Mouse (Mus musculus) heart, adult 9 months (tissue): Measurements from ENCODE around the gene Ebp.

Experiments
- DNase-seq, 2 experiments: peaks; one replicate each; pipeline ENCODE4 v3.0.0; 2022; ENCODE audit warnings: low spot score in 2 of 2

Ebp gene

DNA sequence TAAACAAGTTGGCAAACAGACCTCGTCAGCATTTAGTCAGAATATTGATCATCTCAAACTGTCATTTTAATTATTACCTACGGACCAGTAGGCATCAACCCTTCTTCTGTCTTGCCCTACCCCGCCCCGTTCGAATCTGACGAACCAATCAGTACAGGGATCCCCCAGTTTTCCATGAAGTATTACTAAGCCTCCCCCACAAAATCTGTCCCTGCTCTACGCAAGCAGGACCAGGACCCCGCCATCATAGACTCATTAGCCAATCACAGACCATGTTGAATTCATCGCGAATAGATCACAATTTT, at the start of gene Ebp:
Gene Ebp, minus strand, starts transcription at position 94 of the 305 bp plus-strand sequence.
- DNase-seq: peak in 1 of 2 experiments; percentile 2

- DNase-seq: no peak
These were observed 45.6 kb upstream of the Ebp start for GRCm38 (mm10) chrX:8238804-8239395.

GRCm38 (mm10) chrX:8236704-8237103, 43.4 kb upstream of the Ebp start:
- no peak for DNase-seq

- DNase-seq: no peak
These were observed 40.3 kb upstream of the Ebp start for GRCm38 (mm10) chrX:8233602-8234001.

DNA sequence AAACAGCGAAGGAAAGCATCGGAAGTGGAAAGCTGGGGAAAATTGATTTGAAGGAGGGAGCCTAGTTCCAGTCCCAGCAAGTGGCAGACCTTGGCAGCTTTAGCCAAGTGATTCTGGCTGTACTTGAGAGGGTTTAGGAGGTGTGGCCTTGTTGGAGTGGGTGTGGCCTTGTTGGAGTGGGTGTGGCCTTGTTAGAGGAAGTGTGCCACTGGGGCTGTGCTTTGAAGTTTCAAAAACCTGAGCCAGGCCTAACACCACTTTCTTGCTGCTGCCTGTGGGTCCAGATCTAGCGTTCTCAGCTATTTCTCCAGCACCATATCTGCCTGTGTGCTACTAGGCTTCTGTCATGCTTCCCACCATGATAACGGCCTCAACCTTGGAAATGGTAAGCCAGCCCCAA, 37.0 kb upstream of the Ebp start:
- no peak for DNase-seq

- DNase-seq: no peak
These were observed 30.2 kb upstream of the Ebp start for GRCm38 (mm10) chrX:8223473-8223872.

DNA sequence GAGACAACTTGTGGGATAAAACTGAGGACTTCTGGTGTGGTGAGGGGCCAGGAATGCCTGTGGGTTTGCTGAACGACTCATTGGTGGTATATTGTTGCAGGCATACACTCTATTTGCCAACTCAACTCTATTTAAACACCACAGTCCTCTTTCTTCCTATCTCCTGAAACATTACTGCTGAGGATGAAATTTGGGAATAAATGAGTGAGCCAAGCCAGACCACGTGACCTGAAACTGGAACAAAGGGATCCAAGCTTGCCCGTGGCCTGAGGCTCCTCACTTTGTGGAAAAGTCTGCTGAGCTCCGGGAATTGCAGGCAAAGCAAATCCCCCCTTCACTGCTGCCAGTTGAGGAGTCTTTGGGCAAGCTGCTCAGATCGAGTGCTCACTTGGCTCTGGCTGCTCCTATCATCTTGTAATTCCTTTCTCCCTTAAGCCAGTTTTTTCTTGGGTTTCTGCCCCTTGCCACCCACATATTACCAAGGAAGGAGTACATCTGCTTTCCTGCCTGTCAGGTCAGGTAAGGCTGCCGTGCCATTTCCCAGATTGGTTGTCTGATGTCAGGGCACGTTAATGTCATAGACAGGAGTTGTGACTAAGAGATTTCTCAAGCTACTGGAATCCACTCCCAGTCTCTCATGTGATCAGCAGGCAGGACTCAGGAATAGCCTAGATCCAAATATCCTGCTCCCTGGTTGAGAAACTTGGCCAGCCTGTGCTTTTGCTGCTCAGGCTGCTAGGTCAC, 29.5 kb upstream of the Ebp start:
- peak; percentile 1 to 15 for DNase-seq

GRCm38 (mm10) chrX:8222296-8222677, 29.0 kb upstream of the Ebp start:
- DNase-seq: no peak

GRCm38 (mm10) chrX:8219651-8220050, 26.3 kb upstream of the Ebp start:
- no peak for DNase-seq

DNA sequence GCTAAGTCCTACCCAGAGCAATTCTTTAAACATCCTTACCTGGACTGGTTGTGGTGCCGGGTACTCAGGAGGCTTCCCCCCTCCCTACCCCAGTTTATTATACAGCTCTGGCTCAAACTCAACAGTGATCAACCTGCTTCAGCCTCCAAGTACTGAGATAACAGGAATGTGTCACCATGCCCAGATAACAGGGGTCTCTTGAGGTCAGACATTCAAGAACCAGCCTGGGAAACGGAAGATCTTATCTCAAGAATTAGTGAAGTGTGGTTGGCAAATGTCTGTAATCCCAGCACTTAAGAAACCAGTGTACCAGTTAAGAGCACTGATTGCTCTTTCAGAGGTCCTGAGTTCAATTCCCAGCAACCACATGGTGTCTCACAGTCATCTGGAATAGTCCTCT, 24.8 kb upstream of the Ebp start:
- no peak for DNase-seq

DNA sequence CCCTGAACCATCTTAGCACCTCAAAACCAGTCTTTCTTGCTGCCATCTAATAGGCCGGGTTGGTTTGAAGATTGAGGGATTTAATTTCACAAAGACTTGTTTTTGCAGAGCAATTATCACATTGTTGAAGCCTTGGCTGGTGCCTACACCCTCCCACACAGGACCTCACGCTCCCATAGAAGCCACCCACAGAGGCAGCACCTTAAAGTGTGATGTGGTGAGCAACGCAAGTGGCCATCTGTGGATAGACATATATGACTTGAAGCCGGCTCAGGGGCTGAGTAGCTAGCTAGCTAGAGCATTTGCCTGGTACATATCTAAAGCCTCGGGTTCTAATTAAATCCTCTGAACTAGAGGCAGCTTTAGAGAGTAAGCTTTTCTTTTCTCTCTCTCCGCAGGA, 24.1 kb upstream of the Ebp start:
- no peak for DNase-seq

GRCm38 (mm10) chrX:8211490-8212207, 18.3 kb upstream of the Ebp start:
- DNase-seq: no peak

- DNase-seq: no peak
These were observed 16.4 kb upstream of the Ebp start for GRCm38 (mm10) chrX:8209720-8210119.

GRCm38 (mm10) chrX:8207224-8207623, 13.9 kb upstream of the Ebp start:
- no peak for DNase-seq

- DNase-seq: no peak
These were observed 13.4 kb upstream of the Ebp start for GRCm38 (mm10) chrX:8206694-8207197.

- peak; percentile 79 to 83 for DNase-seq
These were observed 12.8 kb upstream of the Ebp start, which contains the start of gene Porcn for GRCm38 (mm10) chrX:8206015-8206693. Gene Porcn, minus strand, starts transcription at chrX:8206525.

GRCm38 (mm10) chrX:8205551-8205950, 12.2 kb upstream of the Ebp start:
- DNase-seq: no peak

DNA sequence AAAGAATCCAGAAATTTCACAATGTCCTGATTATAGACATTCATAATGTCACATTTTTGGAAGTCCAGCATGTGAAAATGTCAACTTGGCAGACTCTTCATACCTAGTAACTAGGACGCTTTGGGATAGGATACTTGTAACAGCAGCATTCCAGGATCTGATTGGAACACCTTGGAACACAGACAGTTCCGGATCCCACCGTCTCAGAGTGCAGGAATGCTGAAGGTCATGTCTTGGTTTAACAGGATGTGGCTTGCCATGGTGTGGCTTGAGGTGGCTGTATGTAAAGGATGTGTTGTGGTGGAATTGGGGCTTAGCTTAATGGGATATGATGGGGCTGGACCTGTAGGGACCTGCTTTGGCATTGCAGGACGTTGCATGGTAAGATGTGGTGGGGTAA, 11.8 kb upstream of the Ebp start:
- DNase-seq: no peak

DNA sequence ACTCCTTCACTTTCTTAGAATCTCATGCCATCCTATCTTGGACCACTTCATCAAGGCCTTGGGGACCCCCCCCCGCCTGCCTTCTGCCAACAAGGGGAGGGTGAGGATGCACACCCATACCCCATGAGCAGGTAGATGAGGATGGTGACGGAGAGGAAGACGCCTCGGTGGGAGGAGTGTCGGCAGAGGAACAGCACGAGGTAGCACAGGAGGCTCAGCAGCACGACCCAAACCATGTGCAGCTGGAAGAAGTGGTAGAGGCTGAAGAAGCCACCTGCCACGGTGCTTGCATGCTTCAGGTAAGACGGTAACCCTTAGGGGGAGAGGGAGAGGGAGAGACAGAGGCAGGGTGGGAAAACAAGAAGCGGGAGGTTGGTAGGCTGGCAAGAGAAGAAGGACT, 10.8 kb upstream of the Ebp start:
- no peak for DNase-seq

DNA sequence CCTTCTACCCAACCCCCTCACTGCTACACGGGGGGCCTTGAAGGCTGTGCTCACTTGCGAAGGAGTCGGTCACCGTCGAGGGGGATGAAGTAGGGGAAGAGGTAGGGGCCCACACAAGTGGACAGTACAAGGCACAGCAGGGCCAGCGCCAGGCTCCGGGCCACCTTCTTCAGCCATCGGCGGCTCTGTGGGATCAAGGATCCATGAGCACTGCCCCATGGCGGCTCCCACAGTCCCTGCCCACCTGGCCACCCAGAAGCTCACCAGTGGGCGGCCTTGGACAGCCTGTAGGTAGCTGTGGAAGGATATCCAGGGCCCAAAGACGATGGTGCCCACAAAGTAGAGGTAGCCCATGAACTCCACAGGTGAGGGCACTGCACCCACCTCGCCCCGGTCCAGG, 9.8 kb upstream of the Ebp start:
- DNase-seq: no peak

DNA sequence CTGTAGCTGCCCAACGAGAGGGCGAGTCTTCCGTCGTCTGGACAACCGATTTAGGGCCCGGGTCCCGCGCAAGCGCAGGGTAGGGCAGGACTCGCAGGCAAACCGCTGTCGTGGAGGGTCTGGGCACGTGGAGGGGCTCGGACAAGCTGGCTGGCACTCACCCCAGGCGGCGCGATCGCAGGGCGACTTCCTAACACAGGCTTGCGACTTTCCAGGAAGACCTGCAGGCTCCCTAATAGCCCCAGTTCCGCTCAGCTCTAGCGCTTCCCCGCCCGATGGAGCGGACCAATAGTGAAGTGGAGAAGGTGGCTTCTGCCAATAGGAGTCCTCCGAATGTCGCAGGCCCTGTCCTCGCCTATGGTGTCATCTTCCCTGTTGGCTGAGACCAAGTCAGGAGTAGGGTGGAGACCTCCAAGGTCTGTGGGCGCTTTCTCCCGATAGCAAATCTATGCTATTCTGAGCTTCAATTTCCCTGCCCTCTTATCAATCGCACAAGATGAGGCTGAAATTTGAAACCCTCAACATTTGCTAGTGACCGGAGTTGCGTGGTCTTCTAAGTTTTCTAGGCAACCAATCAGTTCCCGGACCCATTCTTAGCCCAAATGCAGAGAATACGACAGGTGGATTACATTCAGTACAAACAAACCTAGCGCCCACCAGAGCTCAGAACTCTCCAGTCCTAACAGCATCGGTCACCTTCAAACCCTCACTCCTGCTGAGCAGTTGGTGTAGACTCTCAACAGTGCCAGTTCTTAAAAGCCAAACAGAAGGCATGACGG, 483 bp downstream of the Ebp start:
- DNase-seq: peak; percentile 84 to 88
